Mouse (Mus musculus): ENCODE data around the gene Foxp1.

Foxp1 gene

DNA sequence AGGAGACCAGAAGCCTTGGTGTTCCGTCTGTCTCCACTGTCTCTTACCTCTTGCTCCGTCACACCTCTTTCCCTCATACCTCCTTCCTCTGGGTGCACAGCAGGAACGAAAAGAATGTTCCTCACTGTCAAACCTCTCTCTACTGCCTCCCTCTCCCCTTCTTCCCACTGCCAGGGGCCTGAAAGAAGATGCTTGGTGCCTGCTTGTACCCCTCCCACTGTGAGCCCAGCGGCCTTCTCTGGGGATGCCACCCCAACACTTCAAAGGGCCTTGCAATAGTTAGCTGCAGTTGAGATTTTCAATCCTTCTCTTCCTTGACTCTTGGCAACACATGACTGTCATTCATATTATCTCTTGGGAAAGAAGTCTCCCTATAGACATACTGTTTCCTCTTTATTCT is 339.7 kb downstream of the Foxp1 start:
- DNase-seq (ENCODE audit: low spot score in 2 of 2): no peak

DNA sequence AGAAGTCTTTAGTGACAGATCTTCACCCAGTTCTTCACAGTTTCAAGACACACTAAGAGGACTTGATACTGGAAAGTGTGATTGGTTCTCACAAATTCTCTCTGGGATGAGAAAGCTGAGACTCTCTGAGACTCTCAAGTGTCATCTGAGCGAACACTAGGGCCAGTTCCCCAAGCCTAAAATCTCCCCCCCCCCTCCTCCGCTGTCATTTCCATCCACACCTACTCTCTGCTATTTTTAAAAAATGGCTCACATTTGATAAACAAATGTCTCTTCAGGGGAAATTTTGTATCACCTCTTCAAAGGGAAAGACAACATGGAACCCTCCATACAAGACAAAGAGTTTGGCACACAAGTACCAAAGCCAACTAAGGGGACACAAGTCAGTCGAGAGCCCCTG is 346.3 kb downstream of the Foxp1 start:
- DNase-seq (ENCODE audit: low spot score in 2 of 2): no peak

DNA sequence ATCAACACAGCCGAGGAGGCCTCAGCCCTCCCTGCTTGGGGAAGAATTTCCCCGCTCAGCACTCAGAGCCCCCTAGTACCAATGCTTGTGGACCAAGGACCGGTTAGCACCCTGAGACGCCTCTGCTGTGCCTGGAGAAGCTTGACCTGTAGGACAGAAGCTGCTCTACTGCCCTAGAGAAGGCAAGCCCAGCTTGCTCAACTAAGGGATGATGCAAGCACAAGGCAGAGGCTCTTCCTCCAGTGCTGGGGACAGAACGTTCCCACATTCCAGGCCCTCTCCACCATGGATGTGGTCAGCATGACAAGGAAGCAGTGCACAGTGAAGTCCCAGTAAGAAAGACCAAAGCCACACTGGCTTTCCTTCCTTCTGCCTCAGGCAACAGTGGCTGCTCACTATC is 347.1 kb downstream of the Foxp1 start:
- DNase-seq (ENCODE audit: low spot score in 2 of 2): no peak

DNA sequence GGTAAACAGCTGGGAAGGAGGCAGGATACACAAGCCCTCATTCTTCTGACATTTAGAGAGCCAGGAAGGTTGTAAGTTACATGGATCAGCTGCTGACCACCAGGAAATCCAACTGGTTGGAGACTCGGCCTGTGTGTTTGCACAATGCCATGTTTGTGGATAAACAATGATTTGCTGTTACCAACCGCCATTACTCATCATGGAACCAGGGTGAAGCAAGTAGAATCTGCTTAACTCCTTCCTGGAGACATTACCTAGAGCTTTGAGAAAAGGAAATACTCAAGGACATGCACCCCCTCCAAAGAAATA is 348.7 kb downstream of the Foxp1 start:
- no peak for DNase-seq (ENCODE audit: low spot score in 2 of 2)

DNA sequence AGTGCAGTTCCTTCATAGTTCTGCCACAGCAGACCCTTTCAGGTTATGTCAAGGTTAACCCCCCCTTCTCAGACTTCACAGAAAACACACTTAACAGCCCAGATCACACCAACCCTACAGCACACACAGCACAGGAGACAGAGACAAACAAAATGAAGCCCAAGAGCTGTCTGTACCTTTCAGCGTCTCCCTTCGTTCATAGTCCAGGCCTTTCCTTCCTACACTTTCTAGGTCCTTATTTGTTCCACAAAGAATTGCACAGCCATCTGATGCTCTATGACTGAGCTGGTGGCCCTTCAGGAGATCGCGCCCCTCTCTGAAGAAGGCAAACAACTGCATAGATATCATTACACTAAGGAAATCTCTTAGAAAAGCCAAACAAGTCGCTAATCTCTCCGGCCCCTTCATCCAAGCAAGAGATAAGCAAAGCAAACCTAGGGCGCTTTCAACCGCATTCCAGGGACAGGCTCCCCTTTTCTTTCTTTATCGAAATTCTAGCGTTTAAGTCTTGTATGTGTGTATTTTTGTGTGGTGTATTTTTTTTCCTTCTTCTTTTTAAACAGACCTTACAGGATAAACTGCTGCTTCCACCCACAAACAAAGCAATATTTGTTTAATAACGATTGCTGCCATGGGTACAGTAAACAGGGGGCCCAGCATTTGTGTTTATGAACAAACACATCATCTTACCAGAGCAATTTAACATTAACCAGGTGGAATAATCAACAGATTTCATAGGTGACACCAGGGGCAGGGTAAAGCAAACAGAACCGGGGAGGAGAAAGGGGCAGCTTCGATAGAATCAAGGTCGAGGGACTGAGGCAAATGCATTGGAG is 349.2 kb downstream of the Foxp1 start:
- no peak for DNase-seq (ENCODE audit: low spot score in 2 of 2)

DNA sequence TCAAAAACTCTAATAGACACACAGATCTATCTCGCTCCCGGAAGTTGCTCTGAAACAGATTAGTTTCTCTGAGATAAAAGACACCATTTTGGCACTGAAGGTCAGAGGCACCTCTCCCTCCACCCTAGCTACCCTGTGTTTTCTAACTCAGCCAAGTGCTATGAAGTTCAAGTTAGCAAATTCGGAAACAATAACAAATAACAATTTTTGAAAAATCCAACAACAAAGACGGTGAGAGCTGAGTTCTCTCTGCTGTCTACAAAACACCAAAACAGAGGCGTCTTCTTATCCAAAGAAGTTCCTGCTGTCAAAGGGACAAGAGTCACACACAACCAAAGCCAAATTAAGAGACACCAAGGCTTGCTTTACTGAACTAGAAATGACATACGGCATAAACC is 349.9 kb downstream of the Foxp1 start:
- DNase-seq (ENCODE audit: low spot score in 2 of 2): no peak

DNA sequence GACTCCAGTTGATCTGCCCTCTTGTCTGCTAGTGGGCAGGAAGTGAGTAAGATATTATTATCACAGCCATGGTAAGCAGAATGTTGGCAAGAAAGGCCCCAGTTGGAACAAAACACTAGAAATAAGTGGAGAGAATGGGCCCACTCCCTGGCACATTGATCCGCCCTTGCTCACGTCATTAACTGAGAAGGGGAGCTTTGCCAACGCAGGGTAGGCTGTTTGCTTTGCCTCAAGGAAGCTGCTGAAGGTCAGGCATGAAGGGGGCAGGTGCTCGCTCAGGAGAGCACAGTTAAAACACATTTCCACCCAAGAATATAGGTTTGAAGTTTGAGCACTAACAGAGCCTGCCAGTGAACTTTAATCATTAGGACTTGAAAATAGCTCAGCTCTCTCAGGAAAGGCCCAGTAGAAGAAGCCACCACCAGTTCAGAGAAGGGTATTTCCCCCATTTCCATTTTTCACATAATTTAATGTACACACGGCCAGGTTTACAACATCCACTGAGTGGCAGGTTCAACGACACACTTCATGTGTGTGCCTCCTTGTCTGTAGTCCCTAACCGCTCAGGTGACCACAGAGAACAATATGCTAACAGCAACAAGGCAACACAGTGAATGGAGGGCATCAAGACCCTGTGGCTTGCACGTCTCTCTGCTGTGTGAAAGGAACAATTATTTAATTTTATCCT is 350.5 kb downstream of the Foxp1 start:
- DNase-seq (ENCODE audit: low spot score in 2 of 2): no peak

DNA sequence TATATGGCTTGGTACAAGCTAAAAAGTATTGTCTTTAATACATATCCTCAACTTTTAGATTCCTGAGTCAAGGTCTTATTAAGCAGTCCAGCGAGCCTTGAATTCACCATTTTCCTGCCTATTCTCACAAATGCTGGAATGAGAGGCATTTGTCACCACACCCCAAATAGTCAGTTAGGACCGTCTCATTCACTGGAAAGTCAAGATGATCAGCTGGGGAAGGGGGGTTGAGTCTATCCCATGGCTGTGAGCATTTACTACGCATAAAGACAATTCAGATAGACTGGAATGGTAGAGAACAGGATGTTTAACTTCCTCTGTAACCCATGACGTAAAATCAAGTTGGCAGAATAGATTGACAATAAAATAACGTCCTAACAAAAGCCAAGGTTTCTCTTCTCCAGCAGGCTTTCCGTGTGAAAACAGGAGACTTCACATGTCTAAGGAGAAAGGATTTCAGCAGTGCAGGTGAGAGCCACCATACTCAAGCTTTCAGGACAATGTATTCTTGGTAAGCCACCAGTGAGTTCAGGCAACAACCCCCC is 351.2 kb downstream of the Foxp1 start:
- DNase-seq (ENCODE audit: low spot score in 2 of 2): no peak

DNA sequence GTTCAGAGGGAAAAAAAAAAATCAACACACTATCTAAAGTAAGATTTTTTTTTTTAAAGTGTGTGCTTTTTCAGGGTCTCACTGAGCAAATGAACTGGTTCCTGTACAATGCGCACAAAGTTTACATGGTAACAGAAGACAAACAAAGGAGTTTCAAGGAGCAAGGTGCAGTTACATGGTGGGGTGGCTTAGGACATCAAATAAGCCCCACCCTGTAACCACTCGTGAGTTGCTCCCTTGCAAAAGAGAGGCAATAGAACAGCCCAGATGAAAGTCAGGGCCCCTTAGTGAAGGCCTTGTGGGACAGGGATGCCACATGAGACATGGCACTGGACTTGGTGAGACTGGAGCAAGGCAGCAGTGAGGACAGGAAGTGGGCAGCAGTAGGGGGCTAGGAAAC is 353.8 kb downstream of the Foxp1 start:
- DNase-seq (ENCODE audit: low spot score in 2 of 2): no peak

DNA sequence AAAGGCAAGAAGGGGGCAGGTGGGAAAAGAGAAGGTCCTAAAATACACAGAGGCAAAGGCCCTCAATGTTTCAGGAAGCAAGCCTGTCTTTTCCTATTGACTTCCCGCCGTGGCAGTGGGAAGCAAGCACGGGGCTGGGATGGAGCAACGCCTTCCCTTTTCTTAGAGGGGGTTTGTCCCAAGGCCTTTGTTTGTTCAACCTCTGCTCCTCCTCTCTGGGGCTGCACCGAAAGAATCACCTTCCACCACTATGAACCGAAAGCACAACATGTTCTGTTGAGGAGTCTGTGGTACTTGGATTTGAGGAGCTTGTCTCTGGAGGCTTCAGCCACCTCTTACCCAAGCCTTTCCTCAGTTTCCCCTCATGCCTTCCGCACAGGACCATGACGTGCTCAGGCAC is 355.5 kb downstream of the Foxp1 start:
- DNase-seq (ENCODE audit: low spot score in 2 of 2): no peak

DNA sequence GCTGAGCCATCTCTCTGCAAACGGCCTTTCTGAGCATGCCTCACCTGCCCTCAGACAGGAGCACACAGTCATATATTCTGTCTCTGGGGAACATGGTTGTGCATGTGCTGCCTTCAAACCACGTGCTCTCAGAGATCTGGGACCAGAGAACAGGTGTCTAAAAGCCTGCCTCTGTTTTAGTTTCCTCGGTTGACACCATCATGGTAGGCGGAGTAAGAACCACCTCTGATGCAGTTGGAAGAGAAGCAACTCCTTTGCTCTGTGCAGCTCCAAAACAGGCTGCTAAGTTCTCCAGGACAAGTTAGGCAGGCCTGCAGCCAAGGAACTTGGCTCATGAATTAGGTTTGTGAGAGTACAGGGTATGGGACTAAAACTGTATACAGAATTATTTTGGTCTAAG is 356.4 kb downstream of the Foxp1 start:
- DNase-seq (ENCODE audit: low spot score in 2 of 2): peak; percentile 28 to 52

DNA sequence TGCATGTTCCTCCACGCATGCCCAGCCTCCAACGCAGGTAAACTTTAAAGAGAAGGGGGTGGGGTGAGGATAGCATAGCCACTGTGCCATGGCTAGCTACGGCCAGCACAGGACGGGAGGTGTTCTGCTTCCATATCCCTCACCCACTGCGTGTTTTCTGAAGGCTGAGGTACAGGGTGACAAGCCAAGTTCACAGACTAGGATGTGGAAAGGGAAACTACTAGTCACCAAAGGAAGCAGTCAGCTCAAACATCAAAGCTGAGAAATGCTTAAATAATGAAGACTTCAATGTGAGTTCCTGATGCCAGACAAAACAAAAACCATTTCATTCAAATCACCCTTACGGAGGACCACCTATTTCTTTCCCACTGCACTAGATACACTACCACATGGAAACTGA is 357.8 kb downstream of the Foxp1 start:
- DNase-seq (ENCODE audit: low spot score in 2 of 2): no peak

DNA sequence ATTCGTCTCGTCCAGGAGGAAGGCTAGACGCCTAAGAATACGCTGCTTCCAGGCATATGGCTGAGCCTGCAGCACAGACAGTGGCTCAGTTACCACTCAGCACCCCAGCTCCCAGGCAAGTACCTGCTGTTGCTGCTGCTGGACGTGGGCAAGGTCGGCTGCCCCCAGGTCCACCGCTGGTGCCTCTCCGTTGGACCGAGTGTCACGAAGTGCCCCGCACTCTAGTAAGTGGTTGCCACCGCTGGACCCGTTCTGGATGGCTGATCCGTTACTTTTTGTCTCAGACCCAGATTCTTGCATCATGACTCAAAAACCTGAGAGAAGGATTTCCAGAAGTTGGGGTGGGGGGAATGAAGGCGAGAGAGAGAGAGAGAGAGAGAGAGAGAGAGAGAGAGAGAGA is 359.8 kb downstream of the Foxp1 start:
- no peak for DNase-seq (ENCODE audit: low spot score in 2 of 2)

DNA sequence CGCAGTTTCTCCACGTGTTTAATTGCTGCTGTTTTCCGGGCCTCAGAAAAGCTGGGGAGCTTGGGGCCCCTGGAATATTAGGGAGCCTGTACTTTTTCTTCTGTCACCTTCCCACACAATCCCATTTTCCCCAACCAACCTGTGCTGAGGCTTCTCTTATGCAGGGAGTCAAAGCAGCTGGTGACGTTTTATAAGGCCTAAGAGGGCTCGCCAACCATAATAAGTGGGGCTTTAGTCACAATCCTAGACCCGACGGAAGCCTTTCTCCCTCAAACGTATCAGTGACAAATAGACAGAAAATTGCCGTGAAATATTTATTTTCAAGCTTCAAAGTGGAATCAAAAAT is 362.2 kb downstream of the Foxp1 start:
- DNase-seq (ENCODE audit: low spot score in 2 of 2): no peak

DNA sequence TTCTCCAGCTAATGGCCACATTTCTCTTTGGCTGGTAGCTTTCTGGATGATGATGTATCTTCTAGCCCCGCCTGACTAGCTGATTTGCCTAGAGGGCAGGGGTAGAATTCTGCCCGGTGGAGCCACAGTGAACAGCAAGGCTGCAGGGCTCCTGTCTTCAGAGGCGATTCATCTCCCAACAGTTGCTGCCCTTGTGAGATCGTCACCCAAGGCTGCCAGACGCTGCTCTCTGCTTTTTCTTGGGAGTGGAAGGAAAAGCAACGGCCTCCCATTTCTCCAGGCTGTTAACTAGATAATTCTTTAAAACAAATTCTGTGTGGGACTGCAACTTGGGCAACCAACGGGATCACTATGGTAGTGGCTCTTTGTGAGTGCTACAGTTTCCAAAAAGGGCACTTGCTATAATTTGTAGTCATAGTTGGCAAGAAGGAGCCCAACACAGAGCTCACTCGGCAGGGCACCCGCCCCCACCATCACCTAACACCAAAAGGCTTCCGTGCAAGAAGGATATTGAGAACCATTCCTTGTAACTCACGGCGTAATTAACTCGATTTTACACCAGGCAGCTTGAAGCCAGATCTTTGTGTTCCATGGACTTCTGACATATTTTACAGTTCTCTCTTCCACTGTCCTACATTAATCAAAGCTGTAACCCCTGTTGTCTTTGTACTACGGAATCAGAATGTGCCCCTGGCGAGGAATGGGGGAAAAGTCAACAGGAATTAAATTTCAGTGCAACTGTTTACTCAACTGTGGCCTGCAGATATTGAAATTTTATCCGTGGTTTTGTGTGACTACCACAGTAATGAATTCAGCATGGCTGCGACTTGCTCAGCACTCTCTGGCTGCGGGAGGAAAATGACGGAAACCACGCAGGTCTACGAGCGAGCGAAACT is 362.8 kb downstream of the Foxp1 start:
- DNase-seq (ENCODE audit: low spot score in 2 of 2): no peak

DNA sequence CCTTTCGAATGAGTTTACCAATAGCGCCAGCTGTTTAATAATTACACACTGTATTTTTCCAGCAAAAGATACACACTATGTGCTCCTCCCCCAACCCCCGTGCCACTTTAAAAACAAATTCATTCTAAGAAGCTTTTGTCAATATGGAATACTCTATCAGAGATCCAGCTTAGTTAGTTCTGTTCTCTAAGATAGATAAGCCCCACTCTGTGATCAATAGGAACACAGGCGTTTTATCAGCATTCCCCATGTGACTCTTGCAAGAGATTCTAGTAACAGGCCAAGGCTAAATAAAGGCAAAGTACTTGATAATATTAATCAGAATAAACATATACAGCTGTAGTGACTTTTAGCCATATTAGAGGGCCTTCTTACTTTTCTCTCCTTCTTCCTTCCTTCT is 368.8 kb downstream of the Foxp1 start:
- DNase-seq (ENCODE audit: low spot score in 2 of 2): no peak

DNA sequence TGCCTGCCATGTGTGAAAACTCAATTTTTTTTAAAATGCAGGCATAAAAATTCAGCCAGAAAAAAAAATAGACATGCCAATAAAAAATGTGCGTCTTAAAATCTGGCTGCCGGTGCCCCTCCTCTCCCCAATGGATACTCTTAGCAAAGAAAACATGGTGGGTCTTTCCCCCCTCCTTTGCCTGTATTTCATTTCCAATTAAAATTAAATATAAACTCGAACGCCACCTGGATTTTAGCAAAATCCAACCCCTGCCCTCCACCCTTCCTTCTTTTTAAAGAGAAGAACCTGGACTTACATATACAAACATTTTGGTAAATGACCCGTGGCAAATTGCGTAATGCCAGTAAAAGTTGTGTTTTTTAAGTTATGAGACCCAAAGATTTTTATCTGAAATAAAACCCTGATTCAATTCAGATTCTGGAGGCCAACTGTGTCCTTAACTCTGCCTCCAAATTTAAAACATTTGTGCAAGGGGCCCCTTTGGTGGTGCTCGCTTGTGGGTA is 376.1 kb downstream of the Foxp1 start:
- no peak for DNase-seq (ENCODE audit: low spot score in 2 of 2)

DNA sequence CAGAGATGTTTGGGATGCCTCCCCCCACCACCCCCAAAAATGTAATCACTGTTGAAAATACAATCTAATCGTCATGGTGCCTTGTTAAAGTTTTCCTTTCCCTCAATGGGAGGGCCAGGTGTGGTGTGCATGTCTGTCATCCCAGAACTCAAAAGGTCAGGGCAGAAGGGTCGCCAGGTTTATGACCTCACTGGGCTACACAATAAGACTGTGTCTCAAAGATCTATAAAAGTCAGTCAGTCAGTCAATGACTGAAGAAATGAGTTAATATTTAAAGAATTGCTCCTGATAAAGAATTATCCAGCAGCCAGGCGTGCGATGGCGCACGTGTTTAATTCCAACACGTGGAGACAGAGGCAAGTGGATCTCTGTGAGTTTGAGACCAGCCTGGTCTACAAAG is 377.5 kb downstream of the Foxp1 start:
- no peak for DNase-seq (ENCODE audit: low spot score in 2 of 2)

DNA sequence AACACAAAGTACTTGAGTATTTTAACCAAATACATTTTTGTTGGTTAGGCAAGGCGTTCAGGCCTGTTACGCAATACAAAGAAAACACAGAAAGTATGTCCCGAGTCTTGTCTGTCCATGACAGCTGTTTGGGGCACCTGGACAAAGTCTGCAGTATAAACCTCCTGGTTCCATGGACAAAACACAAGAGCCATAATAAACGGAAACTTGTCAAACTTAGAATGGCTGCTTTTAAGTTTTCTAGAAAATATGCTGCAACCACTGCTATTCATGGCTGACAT is 378.8 kb downstream of the Foxp1 start:
- no peak for DNase-seq (ENCODE audit: low spot score in 2 of 2)

DNA sequence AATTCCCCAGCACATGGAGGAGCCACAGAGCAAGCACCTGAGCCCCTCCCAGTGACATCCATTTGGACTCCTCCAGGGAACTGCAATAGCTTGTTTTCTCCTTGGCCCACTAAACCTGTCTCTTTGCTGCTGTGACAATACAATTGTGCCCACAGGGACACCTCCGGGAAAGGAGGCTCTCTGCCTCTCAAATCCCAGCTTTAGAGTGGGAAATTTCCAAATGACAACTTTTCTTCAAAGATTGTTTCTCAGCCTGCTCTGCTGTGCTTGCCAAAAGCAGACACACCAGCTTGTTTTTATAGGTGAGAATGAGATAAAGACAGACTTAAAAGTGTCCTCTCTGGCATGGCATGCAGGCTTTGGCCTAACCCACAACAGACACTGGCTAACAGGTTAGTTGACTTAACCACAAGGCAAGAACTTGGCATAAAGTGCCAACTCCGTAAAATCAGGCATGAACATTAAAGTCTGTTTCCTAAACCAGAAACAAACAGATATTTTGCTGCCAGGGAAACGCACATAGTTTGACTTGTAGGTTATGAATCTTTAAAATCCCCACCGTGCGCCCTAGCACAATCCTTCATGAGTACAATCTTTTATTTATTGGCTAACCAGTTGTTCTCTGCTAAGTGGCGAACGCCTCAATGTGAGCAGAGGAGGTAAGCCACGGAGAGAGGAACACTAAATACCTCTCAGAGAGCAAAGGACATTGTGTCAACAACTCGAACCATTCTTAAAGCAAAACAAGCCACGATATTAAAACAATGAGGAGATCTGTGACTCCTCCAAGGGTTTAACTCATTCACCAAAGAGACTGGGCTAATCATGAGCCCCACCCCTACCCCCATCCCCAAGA is 379.4 kb downstream of the Foxp1 start:
- DNase-seq (ENCODE audit: low spot score in 2 of 2): no peak

DNA sequence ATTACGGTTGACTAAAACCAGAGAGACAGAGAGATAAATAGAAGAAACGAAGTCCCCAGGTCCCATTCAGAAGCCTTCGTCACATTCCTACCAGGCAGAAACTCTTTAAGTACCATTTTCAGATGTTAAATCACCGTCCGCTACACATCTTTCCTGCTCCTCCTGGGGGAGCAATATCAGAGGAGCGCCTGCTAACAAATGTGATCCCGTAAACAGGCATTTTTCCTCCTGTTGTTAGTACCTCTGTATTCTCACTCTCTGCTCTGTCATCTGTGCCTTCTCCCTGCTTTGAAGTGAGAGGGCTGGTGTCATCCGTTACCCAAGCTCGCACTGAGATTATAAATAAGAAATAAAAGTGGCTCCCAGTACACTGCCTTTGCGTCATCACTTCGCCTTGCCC is 384.5 kb downstream of the Foxp1 start:
- DNase-seq (ENCODE audit: low spot score in 2 of 2): no peak

DNA sequence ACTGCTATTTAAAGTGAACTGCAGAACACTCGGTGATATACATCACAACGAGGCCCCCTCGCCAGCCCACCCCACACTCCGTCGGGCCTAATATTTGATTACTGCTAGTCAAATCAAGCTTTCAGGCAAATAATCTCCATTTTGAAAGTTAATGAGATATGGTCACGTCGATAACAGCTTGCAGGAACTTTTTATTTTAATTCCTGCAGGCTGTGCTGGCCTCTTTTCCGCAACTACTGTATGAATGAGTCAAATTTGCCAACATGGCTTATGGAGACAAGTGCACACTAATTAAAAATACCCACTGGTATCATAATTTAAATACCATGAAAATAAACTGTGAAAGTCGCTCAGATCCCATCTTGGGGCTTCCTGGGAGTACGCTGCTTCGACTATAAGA is 385.4 kb downstream of the Foxp1 start:
- no peak for DNase-seq (ENCODE audit: low spot score in 2 of 2)
